Mouse (Mus musculus) right cerebral cortex, adult 2 months (tissue): ENCODE measurements at regions not wholly inside any gene's neighbourhood (a gene's known extent, or its start where the extent isn't known, plus 50 kb on each side); places are given as distances from the start of the nearest gene placed in this dataset.

Experiments used
- DNase-seq, 2 experiments: peaks; one replicate each; pipeline ENCODE4 v3.0.0; 2021 to 2022; ENCODE audit warnings: low spot score in 2 of 2

DNA sequence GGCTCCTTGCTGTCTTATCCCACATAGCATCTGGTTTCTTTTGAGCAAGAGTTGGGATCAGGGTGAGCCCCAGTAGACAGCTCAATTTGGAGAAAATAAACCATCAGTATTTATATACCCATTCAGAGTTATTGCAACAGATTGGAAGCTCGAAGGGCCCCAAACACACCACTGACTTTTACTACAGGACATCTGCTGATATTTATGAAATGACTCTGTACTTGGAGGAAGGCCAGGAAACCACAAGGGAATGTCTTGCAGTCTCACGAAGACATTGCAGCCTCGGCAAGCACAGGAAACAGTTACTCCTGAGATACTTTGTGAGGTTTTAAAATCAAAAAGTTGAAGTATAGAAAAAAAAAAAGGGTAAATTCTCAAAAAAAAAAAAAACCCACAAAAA is 375.1 kb upstream of the 4931408C20Rik start:
- DNase-seq, result peak; percentile 9 to 11
